Mouse (Mus musculus) central nervous system, embryonic 11.5 days (tissue): ENCODE measurements around the gene BC051665. TPM values are rescaled to one million over a fixed set of nuclear protein-coding genes. Genes with fewer than 3 reads are reported as not detected.

Experiments used
- polyA plus RNA-seq: library from polyadenylated mRNA; depleted of rRNA; stranded (reverse); fragments of >200 nt; gene quantifications from 2 replicates; pipeline ENCODE4 v1.2.3, GENCODE M21; 2012; rRNA removed

BC051665 gene
- polyA plus RNA-seq, result not detected in 2 replicates

GRCm38 (mm10) chr13:60786264-60786663, at the start of gene BC051665:
Gene BC051665 (minus strand): TSS chr13:60786364.

GRCm38 (mm10) chr13:60802749-60803148, 16.6 kb upstream of the BC051665 start, which contains the start of gene Ctsll3:
Gene Ctsll3 (minus strand): TSS chr13:60802849.

Other genes with a start within 250 kb of the BC051665 start
- gene Dapk1, start 184.4 kb downstream of the BC051665 start, polyA plus RNA-seq, result 40.9 and 44.0 TPM in 2 replicates
- not detected in 2 replicates for gene Ctsll3, start 16.5 kb upstream of the BC051665 start, polyA plus RNA-seq
- 0.15 TPM in 1 of 2 replicates, not detected in the other for gene 4930486L24Rik, start 78.1 kb upstream of the BC051665 start, polyA plus RNA-seq
- gene Gm49392, start 110.5 kb upstream of the BC051665 start, polyA plus RNA-seq, result 0.16 TPM in 1 of 2 replicates, not detected in the other
- 3.3 and 4.1 TPM in 2 replicates for gene Ctla2b, start 111.1 kb upstream of the BC051665 start, polyA plus RNA-seq
- gene Tpbpb, start 118.5 kb upstream of the BC051665 start, polyA plus RNA-seq, result 1.0 TPM in 1 of 2 replicates, not detected in the other
- not detected in 2 replicates for gene Gm49393, start 149.2 kb upstream of the BC051665 start, polyA plus RNA-seq
- 2.3 and 3.2 TPM in 2 replicates for gene Gm49391, start 150.2 kb upstream of the BC051665 start, polyA plus RNA-seq
- 15.8 and 17.6 TPM in 2 replicates for gene Ctla2a, start 150.3 kb upstream of the BC051665 start, polyA plus RNA-seq
- gene Tpbpa, start 155.6 kb upstream of the BC051665 start, polyA plus RNA-seq, result 0.17 and 1.4 TPM in 2 replicates
- 0.09 TPM in 1 of 2 replicates, not detected in the other for gene Ctsj, start 219.6 kb upstream of the BC051665 start, polyA plus RNA-seq